Mouse (Mus musculus): Measurements from ENCODE around the gene Mtcp1.

- TF ChIP-seq CTCF (IDR thresholded peaks at IDR 0.05; ENCODE audit: extremely low read depth, insufficient read length, insufficient replicate concordance, low read depth, low read length) (no peak), POLR2A (IDR thresholded peaks at IDR 0.05; ENCODE audit: low read depth, low read length) (no peak)
Measured at GRCm38 (mm10) chrX:75381176-75381575, 35.2 kb downstream of the Mtcp1 start.

Measured in small intestine, adult 2 months (tissue).